In the genomic region with DNA sequence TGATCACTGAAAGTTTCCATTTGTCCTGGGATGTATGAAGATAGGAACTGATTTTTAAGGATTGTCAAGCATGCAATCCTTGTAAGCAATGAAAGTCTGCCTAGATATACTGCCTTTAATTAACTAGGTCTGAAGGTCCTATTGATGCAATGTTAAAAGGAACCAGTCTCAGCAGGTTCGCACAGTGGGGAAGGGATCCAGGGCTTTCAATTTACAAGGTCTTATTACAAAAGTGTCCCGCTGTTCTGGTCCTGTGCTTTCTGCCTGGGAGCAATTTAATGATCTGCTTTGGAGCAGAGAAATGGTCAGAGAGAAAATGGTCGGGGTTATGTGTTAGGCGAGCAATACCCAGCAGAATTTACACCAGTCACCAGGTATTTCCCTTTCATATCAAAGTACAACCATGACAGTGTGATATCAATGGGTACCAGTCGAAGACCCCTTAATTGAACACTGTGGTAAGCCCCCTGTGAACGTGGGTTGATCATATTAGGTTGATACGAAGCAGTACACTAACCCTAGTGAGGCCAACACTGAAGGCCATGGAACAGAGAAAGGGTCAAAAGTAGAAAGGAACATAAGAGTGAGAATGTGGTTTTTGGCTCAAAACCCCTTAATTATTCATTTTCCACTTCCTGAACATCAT, we compare ENCODE assay signal across 15 mouse cellular contexts.
DNase-seq lines count a peak whose midpoint lies in the region; ATAC-seq and TF ChIP-seq lines count a peak whose summit lies in the region.
"Had no signal": no experiment of that assay in that cellular context is flagged by ENCODE, and none has a peak within 500 bp of the region (broad histone marks: within the 10 kb centered on the region; RNA-seq: fewer than 3 reads in every experiment).

No protein-coding gene starts in this region.

- H3K27ac ChIP-seq in ES-E14 (ENCODE audit: insufficient read depth, low read depth, low read length, poor library complexity, severe bottlenecking) = no peak overlapping the region
- H3K27ac ChIP-seq in forebrain, embryonic 14.5 days (ENCODE audit: low read depth, low read length) = no peak overlapping the region
- H3K27ac ChIP-seq in midbrain, embryonic 14.5 days (replicated peaks; ENCODE audit: low read depth, low read length) = no peak overlapping the region
- H3K27ac ChIP-seq: heart, embryonic 13.5 days had no signal

- no peaks in the 10 kb centered on the region for H3K27me3 ChIP-seq in forebrain, embryonic 14.5 days (replicated peaks; ENCODE audit: control insufficient read depth, insufficient read depth, low read length)
- H3K27me3 ChIP-seq in midbrain, embryonic 14.5 days (ENCODE audit: control insufficient read depth, insufficient read depth, low read length) = peaks cover 5% of the 10 kb centered on the region; the same call in 1 of the 2 replicates
- H3K27me3 ChIP-seq: heart, embryonic 13.5 days; Patski had no signal

- no peak overlapping the region for H3K9ac ChIP-seq in ES-E14 (ENCODE audit: insufficient read depth, low read depth, low read length, poor library complexity, severe bottlenecking)
- H3K9ac ChIP-seq in forebrain, embryonic 14.5 days (ENCODE audit: low read length) = no peak overlapping the region
- H3K9ac ChIP-seq in midbrain, embryonic 14.5 days (replicated peaks; ENCODE audit: low read length) = no peak overlapping the region
- H3K9ac ChIP-seq: heart, embryonic 13.5 days; liver, postnatal 0 days had no signal

- H3K9me3 ChIP-seq in ES-E14 (ENCODE audit: control insufficient read depth, insufficient read depth, low read depth, low read length) = no peaks in the 10 kb centered on the region
- no peaks in the 10 kb centered on the region for H3K9me3 ChIP-seq in forebrain, embryonic 14.5 days (replicated peaks; ENCODE audit: control insufficient read depth, low read length)
- no peaks in the 10 kb centered on the region for H3K9me3 ChIP-seq in midbrain, embryonic 14.5 days (ENCODE audit: control insufficient read depth, low read length)
- H3K9me3 ChIP-seq: heart, embryonic 13.5 days had no signal

- peak; percentile 69 for ATAC-seq in forebrain, embryonic 14.5 days
- no peak; the same call in 1 of the 2 replicates for ATAC-seq in midbrain, embryonic 14.5 days (ENCODE audit: low FRiP score, low TSS enrichment)
- ATAC-seq: CD4-positive, CD25-positive, alpha-beta regulatory T cell, adult 4 months; liver, postnatal 0 days; Patski had no signal

- in situ Hi-C loops in ES-E14 (cut with MboI; ENCODE audit: low sequenced_read_pairs in 2 of 2, unreplicated experiment in 2 of 2) = no loop called here

- no peaks in the 10 kb centered on the region for H3K36me3 ChIP-seq in ES-E14 (ENCODE audit: control insufficient read depth, insufficient read depth, low read length, poor library complexity, severe bottlenecking)
- H3K36me3 ChIP-seq in forebrain, embryonic 14.5 days (ENCODE audit: control insufficient read depth, insufficient read depth, low read length) = no peaks in the 10 kb centered on the region
- H3K36me3 ChIP-seq in midbrain, embryonic 14.5 days (ENCODE audit: control insufficient read depth, insufficient read depth, low read length) = no peaks in the 10 kb centered on the region
- H3K36me3 ChIP-seq: heart, embryonic 13.5 days had no signal

- H3K4me3 ChIP-seq in ES-E14 (ENCODE audit: insufficient read depth in 1 of 2, low read depth in 1 of 2, low read length in 2 of 2, poor library complexity in 1 of 2, severe bottlenecking in 1 of 2) = no peak overlapping the region
- H3K4me3 ChIP-seq in forebrain, embryonic 14.5 days (ENCODE audit: low read depth, low read length) = no peak overlapping the region
- H3K4me3 ChIP-seq in midbrain, embryonic 14.5 days (replicated peaks; ENCODE audit: low read depth, low read length) = no peak overlapping the region
- H3K4me3 ChIP-seq: heart, embryonic 13.5 days had no signal

- H3K4me2 ChIP-seq in forebrain, embryonic 14.5 days (ENCODE audit: low read length) = no peak overlapping the region
- H3K4me2 ChIP-seq in midbrain, embryonic 14.5 days (ENCODE audit: low read length) = no peak overlapping the region
- H3K4me2 ChIP-seq: heart, embryonic 13.5 days had no signal

- DNase-seq in ES-E14 (ENCODE audit: low read depth, low spot score) (peak; percentile 53), ZHBTc4 (ENCODE audit: low read depth, low spot score) (peak; percentile 86), liver (no peak)
- DNase-seq in forebrain, embryonic 14.5 days (ENCODE audit: low spot score) = peak; percentile 78
- DNase-seq in midbrain, embryonic 14.5 days = peak; percentile 51
- DNase-seq in thymus, postnatal 36 days = no peak
- DNase-seq in right cerebral cortex, postnatal 10 days (ENCODE audit: low spot score in 2 of 2) = no peak
- DNase-seq: gastrocnemius, postnatal 10 days; layer of hippocampus, adult 9-11 months; left cerebral cortex, postnatal 4 days; liver, postnatal 0 days; right cerebral cortex, postnatal 4 days had no signal

- 4% methylated on average over 7 of the region's 7 CpGs for WGBS in forebrain, embryonic 14.5 days
- 9% methylated on average over 7 of the region's 7 CpGs for WGBS in midbrain, embryonic 14.5 days

- H3K4me1 ChIP-seq in ES-E14 (ENCODE audit: control insufficient read depth in 2 of 2, insufficient read depth in 2 of 2, low read length in 2 of 2, poor library complexity in 1 of 2) = peaks cover 0 to 4% of the 10 kb centered on the region in 2 experiments; a peak in 2 of 4 replicates
- H3K4me1 ChIP-seq in forebrain, embryonic 14.5 days (ENCODE audit: control insufficient read depth, insufficient read depth, low read length) = peaks cover 17% of the 10 kb centered on the region
- 0 out of 2 replicates have a peak, but pooled peaks cover 5% of the 10 kb centered on the region for H3K4me1 ChIP-seq in midbrain, embryonic 14.5 days (ENCODE audit: control insufficient read depth, insufficient read depth, low read length)

TF ChIP-seq in ES-E14, 5 proteins besides CTCF, POLR2A, EP300 and RAD21:
- TF ChIP-seq CHD2 (IDR thresholded peaks at IDR 0.05; ENCODE audit: low read depth, low read length) (no peak), ZNF384 (IDR thresholded peaks at IDR 0.05; ENCODE audit: low read depth, low read length) (no peak), MAFK (IDR thresholded peaks at IDR 0.05; ENCODE audit: insufficient read depth, low read depth, low read length) (no peak), HCFC1 (IDR thresholded peaks at IDR 0.05; ENCODE audit: borderline replicate concordance, insufficient read depth, low read length) (no peak), ZC3H11A (IDR thresholded peaks at IDR 0.05; ENCODE audit: borderline replicate concordance, low read depth, low read length) (no peak)

Comparison
In these comparisons a context has a peak if more than half of its experiments do, and no peak if none do; other contexts are left out.
1. DNase-seq: peak in ES-E14 (single experiment), ZHBTc4 (single experiment), forebrain, embryonic 14.5 days (single experiment) and midbrain, embryonic 14.5 days (single experiment); none in liver (single experiment), thymus, postnatal 36 days (0 of 2) and right cerebral cortex, postnatal 10 days (0 of 2).